Mouse (Mus musculus) erythroblast, embryonic 14.5 days (primary cell): ENCODE data around the gene Tk2.

Experiments used
- GATA1 ChIP-seq: IDR thresholded peaks from 2 replicates; pipeline ENCODE4 v1.6.1; 2012; ENCODE audit warnings: low read length, inconsistent platforms, mixed read lengths
- TAL1 ChIP-seq: IDR thresholded peaks from 3 replicates; pipeline ENCODE4 v1.6.1; 2012; ENCODE audit warnings: low read length, inconsistent platforms, mixed read lengths

GRCm38 (mm10) chr8:104191496-104191895, 56.9 kb downstream of the Tk2 start:
- TF ChIP-seq TAL1 (no peak), GATA1 (no peak)
